Mouse (Mus musculus) midbrain, embryonic 13.5 days (tissue): Measurements from ENCODE around the gene Oxgr1. TPM values are rescaled to one million over a fixed set of nuclear protein-coding genes. Genes with fewer than 3 reads are reported as not detected.

Source experiments
- ATAC-seq: fragments of 200-750 bp; cut with Nextera tagmentation; 2 replicates; pipeline ENCODE4 v1.8.0; 2017; ENCODE audit warnings: mild to moderate bottlenecking, moderate TSS enrichment, moderate library complexity
- H3K27ac ChIP-seq: fragments of 300-500 bp; sonication (generic); 2 replicates; pipeline ENCODE4 v1.5.1; 2015; ENCODE audit warnings: inconsistent platforms, mild to moderate bottlenecking, moderate library complexity
- H3K27me3 ChIP-seq: fragments of 300-500 bp; sonication (generic); 2 replicates; pipeline ENCODE4 v1.6.1; 2015; ENCODE audit warnings: mild to moderate bottlenecking, inconsistent platforms
- H3K36me3 ChIP-seq: fragments of 300-500 bp; sonication (generic); 2 replicates; pipeline ENCODE4 v1.6.1; 2015; ENCODE audit warnings: mild to moderate bottlenecking, inconsistent platforms
- H3K4me1 ChIP-seq: fragments of 300-500 bp; sonication (generic); replicated peaks from 2 replicates; pipeline ENCODE4 v1.6.1; 2015; ENCODE audit warnings: inconsistent platforms
- H3K4me2 ChIP-seq: fragments of 300-500 bp; sonication (generic); replicated peaks from 2 replicates; pipeline ENCODE4 v1.6.1; 2015; ENCODE audit warnings: moderate library complexity, mild to moderate bottlenecking, inconsistent platforms
- H3K4me3 ChIP-seq: fragments of 300-500 bp; sonication (generic); replicated peaks from 2 replicates; pipeline ENCODE4 v1.5.1; 2015; ENCODE audit warnings: mild to moderate bottlenecking, inconsistent platforms
- H3K9ac ChIP-seq: fragments of 300-500 bp; sonication (generic); replicated peaks from 2 replicates; pipeline ENCODE4 v1.6.1; 2015; ENCODE audit warnings: mild to moderate bottlenecking, inconsistent platforms
- H3K9me3 ChIP-seq: fragments of 300-500 bp; sonication (generic); 2 replicates; pipeline ENCODE4 v1.6.1; 2016; ENCODE audit warnings: mild to moderate bottlenecking, inconsistent platforms
- WGBS: fragments of 180-500 bp; shearing (Covaris S2); methylation state at CpG from one replicate; pipeline ENCODE4 v1.1.7; 2015; 5-methylcytosine and 5-hydroxymethylcytosine counted together
- polyA plus RNA-seq: library from polyadenylated mRNA; unstranded; fragments of >200 nt; fragmentation: Nextera tagmentation; extraction: Ambion mirVana; gene quantifications from 2 replicates; pipeline ENCODE4 v1.2.1, GENCODE M21; 2015

Gene Oxgr1
- not detected in 2 replicates for polyA plus RNA-seq

DNA sequence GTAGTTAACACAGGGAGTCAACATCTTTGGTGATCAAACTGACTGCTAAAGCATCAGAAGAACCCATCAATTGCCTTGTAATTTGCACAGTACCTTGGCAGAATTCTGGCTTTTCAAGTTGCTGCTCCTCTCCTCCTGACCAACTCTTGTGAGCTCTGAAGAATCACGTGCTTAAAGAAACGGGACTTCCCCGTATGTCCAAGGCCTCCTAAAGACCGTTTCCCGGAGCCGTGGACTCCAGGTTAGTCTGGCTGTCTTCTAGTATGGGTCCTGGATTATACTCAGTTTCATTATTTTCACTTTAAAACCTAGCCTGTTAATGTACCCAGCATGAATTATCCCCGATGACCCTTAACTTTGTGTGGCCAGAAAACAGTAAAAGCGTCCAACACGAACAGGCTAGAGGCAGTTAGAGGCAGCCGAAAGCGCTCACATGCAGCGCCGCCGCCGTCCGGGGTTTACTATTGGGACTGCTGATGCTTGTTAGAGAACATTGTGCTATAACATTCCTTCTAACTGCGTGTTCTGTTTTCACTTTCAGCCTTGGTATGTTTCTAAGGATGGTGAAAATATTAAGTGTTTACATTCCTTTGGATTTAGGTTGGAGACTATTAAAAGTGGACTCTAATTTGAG lies at the start of gene Oxgr1:
Oxgr1 (minus strand) TSS at position 249 of the 634 bp plus-strand sequence.
- 96% methylated on average over 17 of the region's 17 CpGs for WGBS
- no peak within 1 kb of the TSS for H3K27ac ChIP-seq

DNA sequence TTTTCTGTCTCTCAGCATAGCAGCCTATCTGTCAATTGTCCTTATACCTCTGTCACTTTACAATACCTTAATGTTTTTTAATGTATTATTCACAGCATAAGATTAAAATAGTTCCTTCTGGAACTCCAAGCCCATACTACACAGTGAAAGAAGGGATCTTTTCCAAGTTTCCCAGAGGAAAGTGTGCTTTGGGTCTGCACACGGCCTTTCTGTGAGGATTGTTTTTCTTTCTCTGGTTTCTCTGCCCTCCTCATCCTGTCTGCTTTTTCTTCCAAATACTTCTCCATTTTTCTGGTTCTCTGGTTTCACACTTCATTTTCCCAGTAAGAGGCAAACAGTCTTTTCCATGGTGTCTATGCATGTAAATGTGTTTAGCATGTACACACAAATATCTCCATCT lies 48.2 kb upstream of the Oxgr1 start:
- WGBS, result 89% methylated on average over 1 of the region's 1 CpGs
- no peak for ATAC-seq

More for the DNA sequence above, at the start of gene Oxgr1:
- no peak within 1 kb of the TSS for H3K9ac ChIP-seq
- no peaks in the 10 kb centered on the region for H3K4me1 ChIP-seq
- no peak within 1 kb of the TSS for H3K4me2 ChIP-seq
- no peaks in the 10 kb centered on the region for H3K9me3 ChIP-seq
- no peak within 1 kb of the TSS for H3K4me3 ChIP-seq
- H3K27me3 ChIP-seq, result no peaks in the 10 kb centered on the region
- ATAC-seq, result no peak
- no peaks in the 10 kb centered on the region for H3K36me3 ChIP-seq

DNA sequence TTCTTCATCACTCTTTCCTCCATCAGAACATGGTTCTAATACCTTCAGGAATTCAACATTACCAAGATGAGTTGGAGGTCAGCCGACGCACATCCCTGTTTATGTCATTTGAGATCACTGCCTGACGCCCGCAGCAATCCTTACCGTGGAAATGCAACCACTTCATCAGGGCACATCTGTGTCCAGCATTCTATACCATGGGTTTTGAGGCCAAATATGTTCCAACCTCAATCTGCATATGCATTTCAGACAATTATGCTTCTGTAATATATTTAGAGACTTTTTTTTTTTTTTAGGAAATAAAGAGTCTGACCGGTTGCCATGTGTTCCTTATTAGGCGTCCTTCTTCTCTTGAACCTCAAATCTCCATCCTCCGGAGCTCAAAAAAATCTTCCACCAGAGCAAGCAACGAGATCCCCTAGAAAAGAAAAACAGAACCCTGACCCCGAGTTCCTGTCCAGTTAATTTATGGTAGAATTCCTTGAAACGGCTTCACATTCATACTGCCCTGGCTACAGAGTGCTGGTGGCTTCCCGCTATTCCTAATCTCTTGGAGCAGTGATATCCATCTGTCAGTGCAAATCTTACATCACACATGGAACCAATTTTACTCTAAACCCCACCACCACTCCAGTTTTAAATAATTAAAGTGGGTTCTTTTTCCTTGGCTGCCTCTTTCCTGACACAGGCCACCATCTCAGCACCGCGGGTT lies 47.6 kb upstream of the Oxgr1 start:
- ATAC-seq, result no peak
- H3K4me1 ChIP-seq, result no peaks in the 10 kb centered on the region
- no peak overlapping the region for H3K9ac ChIP-seq
- no peaks in the 10 kb centered on the region for H3K9me3 ChIP-seq
- H3K36me3 ChIP-seq, result no peaks in the 10 kb centered on the region
- 79% methylated on average over 14 of the region's 14 CpGs for WGBS
- H3K27me3 ChIP-seq, result no peaks in the 10 kb centered on the region
- no peak overlapping the region for H3K4me3 ChIP-seq
- no peak overlapping the region for H3K27ac ChIP-seq
- H3K4me2 ChIP-seq, result no peak overlapping the region

More for the DNA sequence above, 48.2 kb upstream of the Oxgr1 start:
- Histone ChIP-seq H3K4me2 (no peak overlapping the region), H3K4me1 (no peaks in the 10 kb centered on the region), H3K9ac (no peak overlapping the region), H3K36me3 (no peaks in the 10 kb centered on the region), H3K27me3 (no peaks in the 10 kb centered on the region), H3K9me3 (no peaks in the 10 kb centered on the region), H3K4me3 (no peak overlapping the region), H3K27ac (no peak overlapping the region)

DNA sequence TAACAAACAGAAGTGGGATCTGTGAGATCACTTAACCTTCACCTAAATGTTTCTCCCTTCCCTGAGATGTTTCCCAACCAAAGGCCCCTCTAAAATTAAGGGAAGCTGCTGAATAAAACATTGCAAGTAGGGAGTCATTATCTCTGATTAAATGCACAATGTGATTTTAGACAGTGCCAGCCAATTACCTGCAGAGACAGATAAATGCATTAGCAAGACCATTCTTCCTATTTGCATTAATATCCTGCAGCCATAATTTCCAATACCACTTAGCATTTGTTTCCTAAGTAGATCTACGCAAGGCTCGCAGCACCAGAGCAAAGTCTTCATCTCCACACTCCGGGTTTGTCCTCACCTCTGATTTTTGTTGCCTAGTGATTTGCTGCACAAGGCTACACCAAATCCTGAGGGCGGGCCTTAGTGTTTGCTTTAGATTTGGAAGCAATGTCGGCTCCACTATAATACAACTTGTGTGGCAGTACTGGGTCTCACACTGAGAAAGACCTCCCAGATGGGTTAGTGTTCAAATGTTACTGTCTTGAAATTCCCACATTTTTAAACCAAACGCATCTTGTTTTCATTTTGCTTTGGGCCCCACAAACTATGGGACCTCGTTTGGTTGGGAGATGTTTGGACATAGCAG lies 46.9 kb upstream of the Oxgr1 start:
- Histone ChIP-seq H3K27me3 (no peaks in the 10 kb centered on the region), H3K27ac (no peak overlapping the region), H3K4me2 (no peak overlapping the region), H3K9me3 (no peaks in the 10 kb centered on the region), H3K4me3 (no peak overlapping the region), H3K36me3 (no peaks in the 10 kb centered on the region), H3K9ac (no peak overlapping the region), H3K4me1 (no peaks in the 10 kb centered on the region)
- ATAC-seq, result no peak
- WGBS, result 69% methylated on average over 7 of the region's 7 CpGs

DNA sequence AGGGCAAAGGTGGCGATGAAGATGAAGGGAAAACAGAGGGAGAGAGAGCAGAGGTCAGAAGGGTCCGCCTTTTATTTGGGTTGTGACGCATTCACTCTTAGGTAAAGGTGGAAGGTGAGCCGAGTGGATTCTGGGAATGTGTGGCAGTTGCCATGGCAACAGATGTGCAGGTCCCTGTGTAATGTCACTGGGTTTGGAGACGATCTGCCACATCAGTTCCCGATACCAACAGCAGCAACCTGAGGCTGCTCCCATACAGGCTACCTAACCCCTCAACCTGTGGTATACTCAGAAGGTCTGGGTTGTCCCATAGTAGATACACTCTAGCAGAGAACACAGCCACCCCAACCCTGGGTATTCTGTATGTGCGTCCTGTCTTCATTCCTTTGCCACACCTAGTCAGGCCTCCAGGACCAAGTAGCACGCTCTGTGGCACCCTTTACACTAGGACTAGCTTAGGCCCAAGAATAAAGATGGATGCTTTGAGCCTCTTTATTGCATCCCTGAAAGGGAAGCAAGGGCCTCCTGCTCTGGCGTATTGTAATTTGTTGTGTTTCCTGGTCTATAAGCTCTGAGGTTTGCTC lies 41.9 kb upstream of the Oxgr1 start:
- 75% methylated on average over 9 of the region's 9 CpGs for WGBS
- no peaks in the 10 kb centered on the region for H3K4me1 ChIP-seq
- no peaks in the 10 kb centered on the region for H3K9me3 ChIP-seq
- ATAC-seq, result no peak
- no peaks in the 10 kb centered on the region for H3K36me3 ChIP-seq
- no peak overlapping the region for H3K9ac ChIP-seq
- no peak overlapping the region for H3K4me3 ChIP-seq
- no peak overlapping the region for H3K4me2 ChIP-seq
- H3K27me3 ChIP-seq, result no peaks in the 10 kb centered on the region
- no peak overlapping the region for H3K27ac ChIP-seq

DNA sequence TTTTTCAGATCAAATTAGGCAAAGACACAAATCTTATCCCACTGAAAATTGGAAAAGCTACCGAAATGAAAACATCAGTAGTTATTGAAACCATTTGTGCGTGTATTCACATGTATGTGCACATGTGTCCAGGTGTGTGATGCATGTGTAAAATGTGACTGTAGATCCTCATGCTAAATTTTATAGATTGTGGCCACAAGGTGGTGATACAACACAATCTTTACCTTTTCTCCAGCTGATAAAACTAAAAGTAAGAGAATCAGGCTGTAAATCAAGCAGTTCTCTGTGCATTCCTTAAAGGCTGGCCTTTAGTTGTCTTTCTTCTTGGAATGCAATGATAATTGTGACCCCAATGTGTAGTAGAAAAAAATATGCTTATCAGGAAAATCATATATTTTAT lies 34.0 kb upstream of the Oxgr1 start:
- H3K27ac ChIP-seq, result no peak overlapping the region
- H3K27me3 ChIP-seq, result no peaks in the 10 kb centered on the region
- whole genome bisulfite sequencing, result 68% methylated on average over 2 of the region's 2 CpGs
- H3K36me3 ChIP-seq, result no peaks in the 10 kb centered on the region
- no peak overlapping the region for H3K4me3 ChIP-seq
- no peaks in the 10 kb centered on the region for H3K9me3 ChIP-seq
- no peaks in the 10 kb centered on the region for H3K4me1 ChIP-seq
- ATAC-seq, result no peak
- H3K9ac ChIP-seq, result no peak overlapping the region
- no peak overlapping the region for H3K4me2 ChIP-seq

DNA sequence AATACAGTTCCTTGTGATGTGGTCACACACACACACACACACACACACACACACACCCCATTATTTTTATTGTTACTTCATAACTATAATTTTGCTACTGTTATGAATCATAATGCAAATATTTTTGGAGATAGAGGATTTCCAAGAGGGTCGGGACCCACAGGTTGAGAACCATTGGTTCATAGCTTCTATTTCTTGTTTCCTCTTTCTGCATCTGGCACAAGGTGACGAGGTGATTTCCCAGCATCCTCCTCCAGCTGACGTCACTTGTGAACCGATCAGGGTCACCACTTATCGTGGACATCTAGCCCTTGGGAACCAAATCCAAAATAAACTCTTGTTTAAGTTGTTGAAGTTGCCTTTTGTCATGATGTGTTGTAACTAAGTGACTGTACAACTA lies 33.5 kb upstream of the Oxgr1 start:
- no peak for ATAC-seq
- H3K4me2 ChIP-seq, result no peak overlapping the region
- 85% methylated on average over 5 of the region's 5 CpGs for WGBS

DNA sequence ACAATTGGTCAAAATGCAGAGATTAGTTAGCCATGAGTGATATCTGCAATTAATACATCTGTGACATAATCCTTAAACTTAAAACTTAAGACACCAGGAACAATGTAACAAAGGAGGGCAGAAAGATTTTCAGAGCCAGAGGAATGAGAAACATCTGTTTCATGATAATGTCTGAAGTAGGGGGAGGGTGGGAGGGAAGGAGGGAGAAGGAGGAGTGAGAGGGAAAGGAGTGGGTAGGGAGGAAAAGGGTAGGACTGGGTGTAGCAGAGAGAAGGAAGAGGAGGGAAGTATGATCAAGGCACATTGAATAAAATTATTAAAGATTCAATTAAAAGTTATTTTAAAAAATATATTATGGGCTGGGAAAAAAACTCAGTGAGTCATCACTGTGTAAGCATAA lies 32.0 kb upstream of the Oxgr1 start:
- Histone ChIP-seq H3K9me3 (no peaks in the 10 kb centered on the region), H3K4me1 (no peaks in the 10 kb centered on the region), H3K27ac (no peak overlapping the region), H3K36me3 (no peaks in the 10 kb centered on the region), H3K9ac (no peak overlapping the region), H3K4me2 (no peak overlapping the region), H3K27me3 (no peaks in the 10 kb centered on the region), H3K4me3 (no peak overlapping the region)
- ATAC-seq, result no peak

More for the DNA sequence above, 33.5 kb upstream of the Oxgr1 start:
- H3K9ac ChIP-seq, result no peak overlapping the region
- H3K4me3 ChIP-seq, result no peak overlapping the region
- no peaks in the 10 kb centered on the region for H3K4me1 ChIP-seq
- H3K36me3 ChIP-seq, result no peaks in the 10 kb centered on the region
- H3K27me3 ChIP-seq, result no peaks in the 10 kb centered on the region
- no peak overlapping the region for H3K27ac ChIP-seq
- H3K9me3 ChIP-seq, result no peaks in the 10 kb centered on the region

DNA sequence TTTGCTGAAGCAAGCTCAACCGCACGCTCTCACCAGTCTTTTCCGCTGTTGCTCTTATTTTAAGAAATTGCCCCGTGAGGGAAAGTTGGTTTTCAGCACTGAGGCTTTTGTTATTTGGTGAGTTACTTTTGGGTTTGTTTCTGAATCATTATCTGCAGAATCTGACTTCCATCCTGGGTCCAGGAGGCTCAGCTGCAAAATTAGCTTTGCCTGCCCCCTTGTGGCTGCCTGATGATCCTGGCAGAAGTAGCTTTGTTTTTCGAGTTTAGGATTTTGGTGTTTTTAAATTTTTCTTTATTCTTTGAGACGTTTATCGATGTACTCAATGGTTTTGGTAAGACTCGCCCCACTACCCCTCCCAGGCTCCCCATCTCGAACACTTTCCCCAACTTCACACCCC lies 18.9 kb upstream of the Oxgr1 start:
- no peak overlapping the region for H3K4me2 ChIP-seq
- H3K27ac ChIP-seq, result no peak overlapping the region
- no peak overlapping the region for H3K4me3 ChIP-seq
- 59% methylated on average over 9 of the region's 9 CpGs for WGBS
- no peak overlapping the region for H3K9ac ChIP-seq
- ATAC-seq, result no peak
- no peaks in the 10 kb centered on the region; the same call in 1 of the 2 replicates for H3K9me3 ChIP-seq
- no peaks in the 10 kb centered on the region for H3K4me1 ChIP-seq
- no peaks in the 10 kb centered on the region for H3K27me3 ChIP-seq
- H3K36me3 ChIP-seq, result no peaks in the 10 kb centered on the region

DNA sequence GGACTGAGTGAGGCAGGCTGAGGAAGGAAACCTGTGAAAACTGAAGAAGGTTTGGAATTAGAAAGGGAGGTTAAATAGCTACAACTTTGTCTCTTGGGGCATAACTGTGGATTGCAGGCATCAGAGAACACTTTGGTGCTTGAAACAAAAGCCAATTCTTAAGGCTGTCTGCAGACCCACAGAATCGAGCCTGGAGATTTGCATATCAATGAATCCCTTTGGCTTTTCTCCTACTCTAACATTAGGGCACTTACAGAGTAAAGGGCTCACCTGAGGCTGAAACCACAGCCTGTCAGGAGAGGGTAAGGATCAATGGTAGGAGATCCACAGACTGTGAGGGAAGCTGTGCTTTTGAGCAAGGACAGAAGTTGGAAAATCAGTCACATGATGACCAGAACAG lies 8.8 kb downstream of the Oxgr1 start:
- Histone ChIP-seq H3K4me3 (no peak overlapping the region), H3K9me3 (no peaks in the 10 kb centered on the region), H3K4me1 (peaks cover 6% of the 10 kb centered on the region), H3K36me3 (no peaks in the 10 kb centered on the region), H3K27ac (no peak overlapping the region), H3K9ac (no peak overlapping the region), H3K27me3 (no peaks in the 10 kb centered on the region), H3K4me2 (no peak overlapping the region)
- ATAC-seq, result no peak
- WGBS, result 5% methylated on average over 1 of the region's 1 CpGs

DNA sequence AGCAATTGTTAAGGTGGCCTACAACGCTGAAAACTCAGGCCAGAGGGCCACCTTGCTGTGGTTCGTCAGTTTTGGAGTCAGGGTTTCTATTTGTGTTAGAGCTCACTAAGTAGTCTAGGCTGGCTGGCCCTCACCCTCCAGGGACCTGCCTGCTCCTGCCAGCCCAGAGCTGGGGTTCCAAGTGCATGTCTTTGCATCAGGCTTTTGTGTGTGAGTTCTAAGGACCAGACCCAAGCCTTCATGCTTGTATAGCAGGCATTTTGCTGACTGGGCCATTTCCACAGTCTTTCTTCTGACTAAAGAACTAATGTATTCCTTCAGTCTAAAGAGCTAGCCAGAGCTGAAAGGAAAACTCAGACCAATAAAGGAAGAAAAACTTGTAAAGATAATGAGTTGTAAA lies 22.3 kb downstream of the Oxgr1 start:
- no peaks in the 10 kb centered on the region for H3K27me3 ChIP-seq
- no peaks in the 10 kb centered on the region for H3K36me3 ChIP-seq
- 91% methylated on average over 2 of the region's 2 CpGs for WGBS
- no peak for ATAC-seq
- no peak overlapping the region for H3K4me2 ChIP-seq
- no peak overlapping the region for H3K27ac ChIP-seq
- H3K9ac ChIP-seq, result no peak overlapping the region
- no peaks in the 10 kb centered on the region for H3K9me3 ChIP-seq
- no peak overlapping the region for H3K4me3 ChIP-seq
- no peaks in the 10 kb centered on the region for H3K4me1 ChIP-seq
